Mouse (Mus musculus): Measurements from ENCODE around the gene Stard10.

The Stard10 gene

GRCm38 (mm10) chr7:101302691-101303090 is 14.2 kb upstream of the Stard10 start:
- DNase-seq (ENCODE audit: low read depth, low spot score), result no peak

DNA sequence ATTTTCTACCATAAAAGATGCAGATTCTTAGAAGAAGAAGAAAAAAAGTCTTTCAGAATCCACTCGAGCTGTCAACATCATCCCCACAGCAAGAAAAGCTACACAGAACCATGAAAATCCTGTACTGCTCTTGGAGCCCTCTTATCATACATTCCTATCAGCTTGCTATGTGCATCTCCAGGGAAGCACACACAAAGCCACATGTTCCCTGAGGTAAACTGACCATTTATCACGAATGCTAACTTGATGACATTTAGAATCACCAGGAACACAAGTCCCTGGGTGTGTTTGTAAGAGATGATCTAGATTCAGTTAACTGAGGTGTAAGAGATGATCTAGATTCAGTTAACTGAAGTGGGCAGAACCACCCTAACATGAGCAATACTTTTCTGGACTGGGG is 10.0 kb upstream of the Stard10 start:
- DNase-seq (ENCODE audit: low read depth, low spot score), result no peak

DNA sequence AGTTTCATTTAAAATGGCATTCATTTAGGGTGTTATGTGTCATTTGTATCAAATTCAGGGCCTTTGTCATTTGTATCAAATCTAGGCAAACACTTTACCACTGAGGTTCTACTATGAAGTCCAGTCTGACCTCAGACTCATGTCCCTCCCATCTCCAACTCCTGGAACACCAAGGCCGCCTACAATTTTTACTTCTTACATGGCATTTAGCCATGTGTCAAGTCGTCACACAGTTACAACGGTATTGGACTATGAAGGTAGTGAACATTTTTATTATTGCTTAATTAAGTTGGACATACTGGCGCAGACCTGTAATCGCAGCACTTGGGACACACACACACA is 6.9 kb upstream of the Stard10 start:
- no peak for DNase-seq (ENCODE audit: low read depth, low spot score)

DNA sequence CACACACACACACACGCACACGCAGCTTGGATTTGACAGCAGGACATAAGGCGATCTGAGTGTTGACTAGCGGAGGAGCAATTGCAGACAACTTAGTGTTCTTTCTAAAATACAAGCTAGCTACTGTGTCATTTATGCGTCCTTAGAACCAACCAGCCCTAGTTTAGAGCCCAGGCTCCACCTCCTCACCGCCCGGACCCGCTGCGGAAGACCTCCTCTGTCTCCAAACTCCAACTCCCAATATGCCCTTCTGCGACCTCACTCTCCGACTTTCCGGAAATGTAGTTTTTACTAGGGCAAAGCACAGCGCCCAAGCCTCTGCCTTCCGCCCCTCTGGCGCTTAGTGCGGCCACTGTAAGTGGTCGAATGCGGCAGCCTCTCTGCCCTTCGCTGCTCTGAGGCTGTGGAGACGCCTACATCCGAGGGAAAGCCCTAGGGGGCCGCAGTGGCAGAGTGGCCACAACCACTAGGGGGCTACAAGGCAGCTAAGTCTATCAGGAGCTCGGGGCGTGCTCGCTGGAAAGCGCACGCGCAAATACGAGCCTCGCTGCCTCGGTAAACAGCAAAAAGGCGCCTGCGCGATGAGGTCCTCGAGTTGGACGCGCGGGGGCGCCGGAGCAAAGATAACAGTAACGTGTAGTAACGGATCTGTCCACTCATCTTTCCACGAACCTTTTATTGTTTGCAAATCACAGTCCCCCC is 6.4 kb upstream of the Stard10 start:
- peak; percentile 92 for DNase-seq (ENCODE audit: low read depth, low spot score)

DNA sequence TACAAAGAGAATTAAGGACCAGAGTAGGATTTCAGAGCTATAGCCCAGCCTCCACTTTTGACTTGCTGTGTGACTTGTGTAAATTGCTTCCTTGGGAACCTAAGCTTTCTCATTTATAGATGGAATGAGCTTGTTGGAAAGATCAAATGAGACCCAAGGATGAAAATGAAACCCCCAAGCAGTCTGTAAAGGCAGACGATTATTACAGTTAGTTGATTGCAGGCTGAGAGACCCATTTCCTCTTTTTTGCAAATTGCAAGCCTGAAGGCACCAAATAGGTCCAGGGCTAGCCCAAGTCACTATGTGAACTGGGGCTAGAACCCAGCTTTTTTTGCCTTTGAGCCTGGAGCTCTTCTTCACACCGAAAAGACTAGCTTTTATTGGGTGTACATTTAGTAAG is 5.8 kb upstream of the Stard10 start:
- no peak for DNase-seq (ENCODE audit: low read depth, low spot score)

DNA sequence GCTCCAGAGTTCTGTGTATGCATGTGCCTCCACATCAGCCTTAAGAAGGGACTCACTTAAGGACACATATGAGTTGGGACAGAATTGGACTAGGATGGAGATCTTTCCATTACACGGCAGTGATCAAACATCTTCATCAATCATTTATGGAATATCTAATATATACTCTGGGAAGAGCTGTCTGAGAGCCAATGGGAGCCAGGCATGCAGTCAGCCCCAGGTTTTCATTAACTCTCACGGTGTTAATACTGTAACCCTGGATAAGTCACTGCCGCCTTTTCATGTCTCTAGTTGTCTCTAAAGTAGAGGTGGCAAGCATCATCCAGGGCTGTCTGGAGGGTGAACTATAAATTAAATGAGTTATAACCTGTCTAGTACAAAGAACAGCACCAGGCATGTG is 3.9 kb upstream of the Stard10 start:
- no peak for DNase-seq (ENCODE audit: low read depth, low spot score)

- DNase-seq (ENCODE audit: low read depth, low spot score), result no peak
Observed at GRCm38 (mm10) chr7:101314396-101314795, 2.5 kb upstream of the Stard10 start.

- DNase-seq (ENCODE audit: low read depth, low spot score), result no peak
Observed at GRCm38 (mm10) chr7:101315699-101316098, 1.2 kb upstream of the Stard10 start.

DNA sequence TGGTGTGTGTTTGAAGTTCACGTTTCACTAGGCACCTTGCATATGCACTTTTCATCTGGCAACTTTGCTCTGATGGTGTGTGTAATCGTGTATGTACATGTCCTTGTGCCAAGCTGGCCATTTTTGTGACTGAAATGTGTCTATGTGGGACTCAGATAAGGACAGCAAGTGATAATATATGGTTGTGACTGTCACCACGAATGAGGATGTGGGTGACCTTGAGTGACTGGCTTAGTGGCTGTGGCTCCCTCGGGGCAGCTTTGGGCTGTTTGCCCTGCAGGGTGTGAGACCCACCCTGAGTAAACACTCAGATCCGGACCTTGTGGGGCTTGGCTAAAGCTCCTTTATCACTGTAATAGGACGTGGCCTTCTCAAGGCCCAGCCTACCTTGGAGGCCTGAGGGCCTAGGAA is 290 bp upstream of the Stard10 start:
- DNase-seq (ENCODE audit: low read depth, low spot score), result no peak

DNA sequence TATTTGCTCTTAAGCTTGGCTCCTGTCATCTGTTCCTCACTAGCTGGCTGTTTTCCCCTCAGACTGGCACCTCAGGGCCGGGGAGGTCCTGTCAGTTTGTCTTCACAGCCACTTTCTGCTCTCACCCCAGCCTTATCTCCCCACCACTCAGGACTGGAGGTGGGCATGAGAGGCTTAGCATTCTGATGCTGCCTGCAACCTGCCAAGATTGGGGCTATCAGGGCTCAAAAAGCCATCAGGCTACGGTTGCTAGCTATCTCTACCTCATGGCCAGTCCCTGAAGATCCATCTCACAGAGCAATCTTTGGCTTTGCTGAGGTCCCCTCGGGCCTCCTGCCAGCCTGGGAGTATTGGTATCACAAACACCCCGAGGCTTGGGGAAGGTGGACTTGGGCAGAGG is 2.0 kb downstream of the Stard10 start:
- no peak for DNase-seq (ENCODE audit: low read depth, low spot score)

DNA sequence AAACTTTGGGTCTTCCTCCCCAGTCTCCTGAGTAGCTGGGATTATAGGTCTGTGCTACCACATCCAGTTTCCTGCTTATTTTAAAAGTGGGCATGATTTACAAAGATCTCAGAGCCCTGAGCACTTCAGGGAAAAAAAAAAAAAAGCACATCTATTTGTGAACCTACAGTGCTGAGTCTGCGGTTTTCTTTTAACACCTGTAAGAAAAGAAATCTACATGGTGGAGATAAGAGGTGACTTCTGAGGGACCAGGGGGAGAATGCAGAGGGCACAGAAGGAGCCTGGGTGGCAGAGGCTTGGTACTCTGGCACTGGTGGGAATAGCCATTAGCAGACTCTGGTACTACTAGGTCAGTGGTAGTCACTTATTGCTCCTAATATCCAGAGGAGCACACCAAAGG is 2.9 kb downstream of the Stard10 start:
- no peak for DNase-seq (ENCODE audit: low read depth, low spot score)

DNA sequence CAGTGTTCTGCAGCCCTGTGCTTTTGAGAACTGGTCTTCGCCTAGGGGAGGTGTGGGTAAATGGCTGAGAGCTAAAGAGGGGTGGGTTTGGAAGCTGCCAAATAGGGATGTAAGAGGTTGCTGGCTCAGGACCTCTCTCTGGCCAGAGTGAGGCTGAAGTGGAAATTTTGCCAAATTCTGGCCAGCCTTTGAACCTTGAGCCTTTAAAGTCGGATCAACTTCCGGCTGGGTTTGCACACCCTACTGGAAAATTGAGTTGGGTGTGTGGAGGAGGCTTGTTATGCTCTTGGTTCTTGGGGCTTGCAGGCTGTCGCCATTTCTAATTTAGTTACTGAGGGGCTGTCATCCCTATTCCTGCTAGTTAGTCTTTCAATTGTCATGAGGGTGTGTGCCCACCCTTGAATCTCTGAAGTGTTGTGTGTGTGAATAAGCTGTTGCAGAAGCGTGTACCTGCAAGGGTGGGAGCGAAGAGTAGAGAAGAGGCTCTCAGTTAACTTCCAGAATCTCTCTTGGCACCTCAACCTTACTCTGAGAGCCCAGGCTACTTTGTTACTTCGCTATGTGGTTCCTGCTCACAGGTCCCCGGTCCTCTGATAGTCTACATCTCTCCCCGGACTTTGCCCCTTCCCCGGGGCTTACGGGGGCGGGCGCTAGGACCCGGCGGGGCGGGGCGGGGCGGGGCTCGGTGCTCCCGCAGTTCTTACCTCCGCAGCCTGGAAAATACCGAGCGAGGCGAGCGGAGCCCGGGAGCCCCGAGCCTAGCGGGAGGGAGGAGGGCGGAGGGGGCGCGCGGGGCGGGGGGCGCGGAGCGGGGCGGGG is 3.7 kb downstream of the Stard10 start:
- no peak for DNase-seq (ENCODE audit: low read depth, low spot score)

DNA sequence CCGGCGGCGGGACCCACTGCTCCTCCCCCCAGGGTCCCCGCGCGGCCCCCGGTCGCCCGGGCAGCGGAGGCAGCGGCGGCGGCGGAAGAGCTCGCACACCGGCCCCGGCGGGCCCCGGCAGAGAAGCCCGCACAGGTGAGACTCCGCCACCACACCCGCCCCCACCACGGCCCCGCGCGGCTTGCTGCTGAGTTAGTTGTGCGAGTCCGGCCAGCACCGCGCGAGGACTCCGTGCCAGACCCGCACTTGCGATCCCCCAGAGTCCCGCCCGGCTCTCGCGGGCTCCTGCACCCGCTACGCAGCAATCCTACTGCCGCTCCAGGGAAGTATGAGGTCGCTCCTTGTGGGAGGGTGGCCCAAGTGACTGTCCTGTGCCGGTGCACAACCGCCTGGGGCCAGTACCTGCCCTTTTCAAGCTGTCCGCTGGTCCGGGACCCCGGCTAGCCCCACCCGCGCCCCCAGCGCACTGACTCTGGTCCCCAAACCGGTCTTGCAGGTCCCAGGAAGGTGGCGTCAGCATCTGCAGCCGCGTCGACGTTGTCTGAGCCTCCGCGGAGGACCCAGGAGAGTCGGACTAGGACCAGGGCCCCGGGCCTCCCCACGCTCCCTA is 4.4 kb downstream of the Stard10 start:
- DNase-seq (ENCODE audit: low read depth, low spot score), result no peak

GRCm38 (mm10) chr7:101323141-101323594 is 6.3 kb downstream of the Stard10 start:
- DNase-seq (ENCODE audit: low read depth, low spot score), result no peak

- no peak for DNase-seq (ENCODE audit: low read depth, low spot score)
Observed at GRCm38 (mm10) chr7:101324142-101324962, 7.5 kb downstream of the Stard10 start.

GRCm38 (mm10) chr7:101326006-101326405 is 9.1 kb downstream of the Stard10 start:
- no peak for DNase-seq (ENCODE audit: low read depth, low spot score)

DNA sequence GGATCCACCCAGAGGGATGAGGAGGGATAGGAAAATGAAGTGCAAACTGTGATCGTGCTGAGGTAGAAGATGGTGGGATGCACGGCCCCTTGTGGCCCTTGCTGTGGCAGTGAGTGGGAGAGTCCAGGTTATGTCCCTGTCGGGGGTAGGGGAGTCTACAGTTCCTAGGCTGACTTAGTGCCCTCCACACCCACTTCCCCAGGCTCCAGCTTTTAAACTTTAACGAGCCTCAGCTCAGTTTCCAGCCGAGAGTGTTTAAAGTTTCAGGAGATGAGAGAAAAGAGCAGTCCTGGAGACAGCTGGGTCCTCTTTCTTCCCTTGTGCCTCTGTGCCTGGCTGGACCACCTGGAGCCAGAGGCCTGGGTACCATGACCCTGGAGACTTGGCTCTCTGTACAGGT is 10.4 kb downstream of the Stard10 start:
- no peak for DNase-seq (ENCODE audit: low read depth, low spot score)

GRCm38 (mm10) chr7:101327786-101328185 is 10.9 kb downstream of the Stard10 start:
- DNase-seq (ENCODE audit: low read depth, low spot score), result no peak

- no peak for DNase-seq (ENCODE audit: low read depth, low spot score)
Observed at GRCm38 (mm10) chr7:101328621-101329158, 11.8 kb downstream of the Stard10 start.

DNA sequence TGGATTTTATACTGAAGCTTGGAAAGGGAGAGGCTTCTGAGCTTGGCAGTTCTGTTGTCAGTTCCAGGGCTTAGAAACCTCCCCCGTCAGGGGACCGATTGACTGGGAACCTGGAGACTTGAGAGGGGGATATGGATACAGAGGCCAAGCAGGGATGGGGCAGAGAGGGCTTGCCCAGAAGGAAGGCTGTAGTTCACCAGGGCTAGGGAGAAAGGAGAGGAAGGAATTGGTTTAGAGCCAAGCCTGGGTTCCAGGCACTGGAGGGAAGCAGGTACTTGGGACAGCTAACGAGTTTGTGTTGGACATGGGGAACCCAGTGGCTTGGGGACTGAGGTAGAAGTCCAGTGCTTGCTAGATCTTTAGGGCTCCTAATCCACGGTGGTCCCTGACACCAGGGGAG is 12.7 kb downstream of the Stard10 start:
- no peak for DNase-seq (ENCODE audit: low read depth, low spot score)

- DNase-seq (ENCODE audit: low read depth, low spot score), result no peak
Observed at GRCm38 (mm10) chr7:101330074-101330840, 13.4 kb downstream of the Stard10 start.

Measured in c-Kit-negative CD71-positive TER-119-positive erythroid progenitor cells, embryonic 14.5 days (primary cell).